Mouse (Mus musculus) heart, embryonic 14.5 days (tissue): ENCODE results near the gene F2r. TPM values are rescaled to one million over a fixed set of nuclear protein-coding genes. Genes with fewer than 3 reads are reported as not detected.

ENCODE experiments used
- ATAC-seq: fragments of 200-750 bp; cut with Nextera tagmentation; 2 replicates; pipeline ENCODE4 v1.8.0; 2017; ENCODE audit warnings: low read depth, moderate TSS enrichment; ENCODE audit not compliant: insufficient number of reproducible peaks, insufficient read depth, low FRiP score
- H3K27ac ChIP-seq, 2 experiments: fragments of 200-500 bp in 1 of 2; fragments of 300-500 bp in 1 of 2; sonication (generic) in 1 of 2; replicated peaks in 1 of 2; 2 replicates each; pipeline ENCODE4 v1.5.1; 2012 to 2014; ENCODE audit warnings: low read depth in 2 of 2, low read length in 2 of 2, control low read depth in 1 of 2, mild to moderate bottlenecking in 1 of 2, mixed read lengths in 1 of 2; ENCODE audit not compliant: control insufficient read depth in 1 of 2, insufficient read depth in 1 of 2
- H3K27me3 ChIP-seq: fragments of 300-500 bp; sonication (generic); 2 replicates; pipeline ENCODE4 v1.6.1; 2014; ENCODE audit warnings: mild to moderate bottlenecking, low read length, control low read depth; ENCODE audit not compliant: control insufficient read depth, insufficient read depth
- H3K36me3 ChIP-seq: fragments of 300-500 bp; sonication (generic); 2 replicates; pipeline ENCODE4 v1.6.1; 2014; ENCODE audit warnings: mild to moderate bottlenecking, control low read depth, low read length, mixed read lengths; ENCODE audit not compliant: control insufficient read depth, insufficient read depth
- H3K4me1 ChIP-seq, 2 experiments: fragments of 200-500 bp in 1 of 2; fragments of 300-500 bp in 1 of 2; sonication (generic) in 1 of 2; 2 replicates each; pipeline ENCODE4 v1.6.1; 2012 to 2014; ENCODE audit warnings: low read length in 2 of 2, control low read depth in 1 of 2, mixed read lengths in 1 of 2; ENCODE audit not compliant: control insufficient read depth in 2 of 2, insufficient read depth in 2 of 2
- H3K4me2 ChIP-seq: fragments of 300-500 bp; sonication (generic); 2 replicates; pipeline ENCODE4 v1.6.1; 2014; ENCODE audit warnings: mild to moderate bottlenecking, low read length
- H3K4me3 ChIP-seq, 2 experiments: fragments of 200-500 bp in 1 of 2; fragments of 300-500 bp in 1 of 2; sonication (generic) in 1 of 2; 2 replicates each; pipeline ENCODE4 v1.5.1; 2012 to 2014; ENCODE audit warnings: low read length in 2 of 2, mild to moderate bottlenecking in 2 of 2, control low read depth in 1 of 2, low read depth in 1 of 2, moderate library complexity in 1 of 2; ENCODE audit not compliant: control insufficient read depth in 1 of 2, insufficient read depth in 1 of 2
- H3K9ac ChIP-seq: fragments of 300-500 bp; sonication (generic); 2 replicates; pipeline ENCODE4 v1.6.1; 2014; ENCODE audit warnings: mild to moderate bottlenecking, low read length
- H3K9me3 ChIP-seq: fragments of 300-500 bp; sonication (generic); 2 replicates; pipeline ENCODE4 v1.6.1; 2016; ENCODE audit warnings: low read length, control low read depth; ENCODE audit not compliant: control insufficient read depth
- WGBS: fragments of 180-500 bp; shearing (Covaris S2); extraction: QIAGEN DNeasy Blood & Tissue Kit; methylation state at CpG from one replicate; pipeline ENCODE4 v1.1.7; 2014; 5-methylcytosine and 5-hydroxymethylcytosine counted together
- polyA plus RNA-seq: library from polyadenylated mRNA; unstranded; fragments of >200 nt; fragmentation: Nextera tagmentation; extraction: Ambion mirVana; gene quantifications from 2 replicates; pipeline ENCODE4 v1.2.1, GENCODE M21; 2014

The F2r gene
- polyA plus RNA-seq, 1 experiment from 2014 or later, result 133 TPM

DNA sequence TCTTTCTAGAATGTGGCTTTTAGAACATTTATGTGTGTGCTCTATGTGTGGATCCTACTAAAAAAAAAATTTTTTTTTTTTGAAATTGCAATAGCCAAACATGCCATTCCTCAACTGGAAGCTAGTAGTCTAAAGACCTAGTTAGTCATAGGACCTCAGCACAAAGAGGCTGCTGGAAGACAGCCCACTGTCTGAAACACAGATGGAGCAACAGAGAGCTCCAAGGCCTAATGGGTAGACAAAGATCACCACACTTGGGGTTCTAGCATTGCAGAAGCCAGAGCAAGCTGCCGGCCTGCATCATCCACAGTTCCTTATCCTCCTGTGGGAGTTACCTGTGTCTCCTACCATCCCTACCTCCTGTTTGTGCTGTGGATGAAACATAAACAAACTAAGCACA, 22.1 kb upstream of the F2r start:
- no peak for ATAC-seq
- Histone ChIP-seq H3K4me1 (peaks cover 27 to 39% of the 10 kb centered on the region in 2 experiments), H3K4me3 (no peak overlapping the region), H3K27ac (no peak overlapping the region), H3K4me2 (no peak overlapping the region), H3K9me3 (no peaks in the 10 kb centered on the region), H3K36me3 (no peaks in the 10 kb centered on the region), H3K27me3 (no peaks in the 10 kb centered on the region), H3K9ac (no peak overlapping the region)
- WGBS, result 82% methylated on average over 1 of the region's 1 CpGs

DNA sequence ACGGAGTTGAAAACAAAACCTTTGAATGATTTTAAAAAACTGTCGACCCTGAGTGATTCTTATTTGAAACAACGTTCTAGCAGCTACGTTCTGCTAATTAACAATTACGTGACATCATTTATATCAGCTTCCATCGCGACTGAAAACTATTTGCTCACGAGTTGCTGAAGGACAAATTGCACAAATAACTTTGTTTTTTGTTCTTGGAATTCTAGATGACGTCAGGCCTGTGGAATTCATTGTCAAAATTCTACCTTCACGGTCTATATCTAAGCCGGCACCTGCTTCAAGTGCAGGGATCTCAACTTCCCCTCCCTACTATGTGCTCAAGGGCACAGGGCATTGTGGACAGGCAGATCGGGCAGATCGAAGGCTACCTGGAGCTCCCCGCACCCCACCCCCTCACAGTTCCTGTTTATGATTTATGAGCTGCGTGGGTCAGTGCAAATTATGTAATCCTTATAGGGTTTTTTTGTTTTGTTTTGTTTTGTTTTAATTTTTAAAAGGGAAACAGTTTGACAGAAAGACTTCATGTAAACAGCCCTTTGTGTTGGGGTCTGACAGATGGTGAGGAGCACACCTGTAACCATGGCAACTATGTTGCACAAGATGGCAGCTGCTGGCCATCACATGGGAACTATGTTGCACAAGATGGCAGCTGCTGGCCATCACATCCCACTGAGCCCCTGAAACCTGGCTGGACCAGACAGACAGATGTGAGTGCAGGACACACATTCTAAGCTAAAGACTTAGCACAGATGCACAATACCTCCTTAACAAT, 21.2 kb upstream of the F2r start:
- Histone ChIP-seq H3K27me3 (no peaks in the 10 kb centered on the region), H3K4me1 (peaks cover 27 to 41% of the 10 kb centered on the region in 2 experiments), H3K9me3 (no peaks in the 10 kb centered on the region), H3K4me3 (no peak overlapping the region), H3K36me3 (no peaks in the 10 kb centered on the region), H3K4me2 (0 out of 2 replicates have a peak overlapping the region, but pooled peaks have one; percentile 21), H3K27ac (peak overlapping the region; percentile 91 to 95), H3K9ac (peak overlapping the region; percentile 35; the same call in 1 of the 2 replicates)
- no peak for ATAC-seq
- WGBS, result 53% methylated on average over 15 of the region's 15 CpGs

DNA sequence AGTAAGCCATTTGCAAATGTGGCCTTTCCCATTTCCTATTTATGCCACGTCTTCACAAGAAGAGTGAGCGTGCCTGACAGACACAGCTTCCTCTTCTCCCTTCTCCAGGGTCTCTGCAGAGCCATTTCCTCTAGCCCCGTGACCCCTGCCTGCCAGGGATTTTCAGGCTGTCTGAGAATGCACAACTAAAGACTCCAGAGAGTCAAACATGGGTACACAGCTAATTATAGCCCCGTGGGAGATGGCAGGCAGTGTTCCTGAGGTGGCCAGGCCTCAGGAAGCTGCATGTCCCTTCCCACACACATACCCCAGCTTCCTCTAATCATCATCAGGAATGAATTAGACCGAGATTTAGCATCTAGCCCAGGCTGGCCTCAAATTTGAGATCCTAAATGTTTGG, 20.6 kb upstream of the F2r start:
- H3K4me3 ChIP-seq, result no peak overlapping the region
- WGBS, result 4% methylated on average over 5 of the region's 5 CpGs
- H3K9ac ChIP-seq, result peak overlapping the region; percentile 35; the same call in 1 of the 2 replicates
- no peaks in the 10 kb centered on the region for H3K27me3 ChIP-seq
- H3K4me1 ChIP-seq, result peaks cover 24 to 40% of the 10 kb centered on the region in 2 experiments
- H3K36me3 ChIP-seq, result no peaks in the 10 kb centered on the region
- no peak for ATAC-seq
- H3K27ac ChIP-seq, result peak overlapping the region; percentile 91 to 95
- no peaks in the 10 kb centered on the region for H3K9me3 ChIP-seq
- H3K4me2 ChIP-seq, result peak overlapping the region; percentile 21; the same call in 1 of the 2 replicates

DNA sequence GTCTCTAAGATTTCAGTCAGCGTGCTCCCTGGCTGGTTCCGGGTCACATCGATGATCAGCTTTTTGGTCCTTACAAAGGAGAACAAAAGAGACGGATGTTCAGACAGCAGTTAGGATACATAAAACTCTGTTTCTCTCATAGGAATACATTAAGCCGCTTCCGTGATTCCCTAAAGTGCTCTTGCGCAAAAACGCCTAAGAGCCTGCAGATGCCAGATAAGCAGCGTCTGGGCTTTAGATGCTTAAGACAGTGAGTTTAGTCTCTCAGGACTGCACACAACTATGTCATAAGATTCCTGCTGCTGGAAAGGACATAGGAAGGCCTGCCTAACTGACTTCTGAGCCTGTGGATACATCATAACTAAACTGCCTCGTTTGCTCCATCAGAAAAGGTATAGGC, 19.4 kb upstream of the F2r start:
- Histone ChIP-seq H3K36me3 (no peaks in the 10 kb centered on the region), H3K4me2 (no peak overlapping the region), H3K27ac (peak overlapping the region in 1 of 2 experiments; percentile 95; a peak in 1 of 4 replicates), H3K9ac (no peak overlapping the region), H3K4me1 (peaks cover 20 to 44% of the 10 kb centered on the region in 2 experiments), H3K9me3 (no peaks in the 10 kb centered on the region), H3K4me3 (no peak overlapping the region), H3K27me3 (no peaks in the 10 kb centered on the region)
- no peak for ATAC-seq
- WGBS, result 70% methylated on average over 10 of the region's 10 CpGs

DNA sequence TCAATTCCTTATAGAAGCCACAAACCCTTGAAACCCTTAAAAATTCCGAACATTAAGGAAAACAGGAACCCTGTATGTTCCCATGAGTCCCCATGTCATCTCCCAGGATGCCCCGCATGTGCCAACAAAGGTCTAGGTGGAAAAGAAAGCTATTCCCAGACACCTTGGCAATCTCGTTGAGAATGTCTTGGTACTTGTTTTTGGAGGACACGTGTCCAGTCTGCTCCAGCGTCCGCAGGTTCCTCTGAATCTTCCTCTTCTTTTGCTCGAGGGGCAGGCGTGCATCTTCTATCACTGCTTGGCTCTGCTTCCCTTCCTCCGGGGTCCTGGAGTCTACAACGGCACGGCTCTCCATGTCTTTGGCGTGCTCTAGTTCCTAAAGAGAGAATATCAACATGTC, 17.0 kb upstream of the F2r start:
- peak overlapping the region in 1 of 2 experiments; percentile 86; a peak in 2 of 4 replicates for H3K27ac ChIP-seq
- no peaks in the 10 kb centered on the region for H3K9me3 ChIP-seq
- no peak for ATAC-seq
- H3K27me3 ChIP-seq, result no peaks in the 10 kb centered on the region
- H3K36me3 ChIP-seq, result no peaks in the 10 kb centered on the region
- H3K4me3 ChIP-seq, result no peak overlapping the region
- 85% methylated on average over 12 of the region's 12 CpGs for WGBS
- no peak overlapping the region for H3K9ac ChIP-seq
- peaks cover 18 to 46% of the 10 kb centered on the region in 2 experiments for H3K4me1 ChIP-seq
- H3K4me2 ChIP-seq, result no peak overlapping the region

DNA sequence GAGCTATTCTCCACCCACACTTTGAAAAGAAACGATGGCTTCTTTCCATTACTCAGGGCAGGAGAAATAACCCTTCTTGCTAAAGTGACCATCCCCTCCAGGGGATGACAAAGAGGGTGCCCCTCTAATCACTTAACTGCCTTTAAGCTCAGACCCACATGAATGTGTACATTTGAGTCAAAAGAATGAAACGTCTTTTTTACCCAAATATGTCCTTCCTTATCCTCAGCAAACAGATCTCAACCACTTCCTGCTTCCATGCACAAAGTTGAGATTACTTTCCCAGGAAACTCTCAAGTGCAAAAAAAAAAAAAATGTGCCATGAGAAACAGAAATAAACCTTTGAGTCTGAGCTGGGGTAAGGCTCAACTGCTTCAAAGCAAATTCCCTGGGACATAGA, 16.2 kb upstream of the F2r start:
- no peaks in the 10 kb centered on the region for H3K9me3 ChIP-seq
- H3K9ac ChIP-seq, result no peak overlapping the region
- peaks cover 17 to 42% of the 10 kb centered on the region in 2 experiments for H3K4me1 ChIP-seq
- peak; percentile 7; the same call in 1 of the 2 replicates for ATAC-seq
- H3K27ac ChIP-seq, result peak overlapping the region; percentile 86 to 89
- H3K36me3 ChIP-seq, result no peaks in the 10 kb centered on the region
- H3K4me2 ChIP-seq, result 0 out of 2 replicates have a peak overlapping the region, but pooled peaks have one; percentile 5
- H3K27me3 ChIP-seq, result no peaks in the 10 kb centered on the region
- H3K4me3 ChIP-seq, result no peak overlapping the region
- WGBS, result 32% methylated on average over 2 of the region's 2 CpGs

DNA sequence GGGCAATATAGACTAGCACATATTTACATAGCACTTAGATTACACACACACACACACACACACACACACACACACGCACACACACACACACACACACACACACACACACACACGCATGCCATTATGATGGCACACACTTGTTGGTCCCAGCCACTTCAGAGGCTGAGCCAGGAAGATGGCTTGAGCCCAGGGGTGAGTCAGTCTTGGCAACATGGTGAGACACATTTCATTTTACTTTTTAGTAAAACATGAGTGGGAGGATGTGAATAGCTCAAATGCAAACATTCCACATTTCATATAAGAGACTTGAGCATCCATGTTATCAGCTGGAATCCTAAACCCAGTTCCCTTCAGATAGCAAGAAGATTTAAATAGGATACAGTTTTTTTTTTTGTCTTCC, 15.1 kb upstream of the F2r start:
- Histone ChIP-seq H3K4me2 (no peak overlapping the region), H3K9ac (no peak overlapping the region), H3K4me1 (peaks cover 8 to 31% of the 10 kb centered on the region in 2 experiments), H3K27ac (peak overlapping the region in 1 of 2 experiments; percentile 86; a peak in 2 of 4 replicates), H3K4me3 (no peak overlapping the region), H3K36me3 (no peaks in the 10 kb centered on the region), H3K9me3 (no peaks in the 10 kb centered on the region), H3K27me3 (no peaks in the 10 kb centered on the region)
- no peak for ATAC-seq
- WGBS, result 63% methylated on average over 2 of the region's 2 CpGs
